Mouse (Mus musculus) myocyte (in vitro differentiated cells): Measurements from ENCODE around the gene Echdc1.

Experiments
- CEBPB ChIP-seq: IDR thresholded peaks from 2 replicates; pipeline ENCODE4 v1.6.1; 2011; ENCODE audit warnings: mild to moderate bottlenecking, moderate library complexity; ENCODE audit not compliant: poor library complexity, insufficient read depth, severe bottlenecking
- E2F4 ChIP-seq: IDR thresholded peaks from one replicate; pipeline ENCODE4 v1.6.1; 2011; ENCODE audit warnings: mild to moderate bottlenecking, control low read depth, moderate library complexity; ENCODE audit not compliant: insufficient read depth
- MAX ChIP-seq: IDR thresholded peaks from one replicate; pipeline ENCODE4 v1.6.1; 2011; ENCODE audit warnings: low read depth, mild to moderate bottlenecking, control low read depth
- POLR2A ChIP-seq: IDR thresholded peaks from one replicate; pipeline ENCODE4 v1.6.1; 2011; ENCODE audit warnings: low read depth, mild to moderate bottlenecking, control low read depth, moderate library complexity; ENCODE audit not compliant: insufficient read length
- POLR2AphosphoS2 ChIP-seq: IDR thresholded peaks from one replicate; pipeline ENCODE4 v1.6.1; 2011; ENCODE audit warnings: low read depth, control low read depth; ENCODE audit not compliant: insufficient read length
- TCF12 ChIP-seq: IDR thresholded peaks from one replicate; pipeline ENCODE4 v1.6.1; 2011; ENCODE audit warnings: mild to moderate bottlenecking, control low read depth; ENCODE audit not compliant: poor library complexity, insufficient read depth, severe bottlenecking

- TF ChIP-seq MAX: no peak
- no peak for TF ChIP-seq TCF12
- no peak for TF ChIP-seq POLR2A
- TF ChIP-seq E2F4: no peak
- no peak for TF ChIP-seq CEBPB
- no peak for TF ChIP-seq POLR2AphosphoS2
Observed at GRCm38 (mm10) chr10:29381558-29381957, 68.6 kb downstream of the Echdc1 start.
